Mouse (Mus musculus): ENCODE data around the gene Aurka. TPM values are rescaled to one million over a fixed set of nuclear protein-coding genes. Genes with fewer than 3 reads are reported as not detected.

The Aurka gene
- total RNA-seq, 2 experiments from 2014 or later: 12.2 to 12.8 TPM

GRCm38 (mm10) chr2:172340936-172341335 is 29.4 kb downstream of the Aurka start:
- DNase-seq (ENCODE audit: low spot score in 2 of 2): no peak

- DNase-seq (ENCODE audit: low spot score in 2 of 2): no peak
These were observed 32.0 kb downstream of the Aurka start for GRCm38 (mm10) chr2:172338206-172338942.

GRCm38 (mm10) chr2:172329179-172329578 is 41.2 kb downstream of the Aurka start:
- DNase-seq (ENCODE audit: low spot score in 2 of 2): peak in 1 of 2 experiments; percentile 29

GRCm38 (mm10) chr2:172328248-172328647 is 42.1 kb downstream of the Aurka start:
- DNase-seq (ENCODE audit: low spot score in 2 of 2): no peak

- DNase-seq (ENCODE audit: low spot score in 2 of 2): peak; percentile 49 to 74
These were observed 49.5 kb downstream of the Aurka start for GRCm38 (mm10) chr2:172320878-172321277.

GRCm38 (mm10) chr2:172311731-172312130 is 58.6 kb downstream of the Aurka start:
- no peak for DNase-seq (ENCODE audit: low spot score in 2 of 2)

- no peak for DNase-seq (ENCODE audit: low spot score in 2 of 2)
These were observed 63.8 kb downstream of the Aurka start for GRCm38 (mm10) chr2:172306544-172306943.

Other genes starting within 250 kb of the Aurka start
- gene Mc3r, start 122.0 kb downstream of the Aurka start, total RNA-seq (2021): not detected
- 1 to 10 TPM; 4.3 to 4.6 TPM for gene Fam210b, start 25.0 kb downstream of the Aurka start, total RNA-seq (2021)
- gene Cstf1, start 146 bp upstream of the Aurka start, total RNA-seq (2021): 10 to 100 TPM; 27.0 to 29.9 TPM
- 1 to 10 TPM in 1 of 2 experiments, under 1 TPM in 1; 0.62 to 1.1 TPM for gene Cass4, start 23.3 kb upstream of the Aurka start, total RNA-seq (2021)
- 10 to 100 TPM; 45.3 to 45.4 TPM for gene Rtf2, start 70.0 kb upstream of the Aurka start, total RNA-seq (2021)
- gene Gcnt7, start 88.1 kb upstream of the Aurka start, total RNA-seq (2021): not detected
- 1 to 10 TPM in 1 of 2 experiments, under 1 TPM in 1; 0.83 to 1.1 TPM for gene Fam209, start 102.0 kb upstream of the Aurka start, total RNA-seq (2021)
- gene Tfap2c, start 179.1 kb upstream of the Aurka start, total RNA-seq (2021): not detected

All from gastrocnemius, postnatal 4 days (tissue).